Mouse (Mus musculus): ENCODE measurements at regions not wholly inside any gene's neighbourhood (a gene's known extent, or its start where the extent isn't known, plus 50 kb on each side); places are given as distances from the start of the nearest gene placed in this dataset.

GRCm38 (mm10) chr8:10713515-10714042 lies 294.7 kb downstream of the Irs2 start:
- no peak for DNase-seq (ENCODE audit: low read depth)

GRCm38 (mm10) chr8:10712118-10712689 lies 296.1 kb downstream of the Irs2 start:
- no peak for DNase-seq (ENCODE audit: low read depth)

- no peak for DNase-seq (ENCODE audit: low read depth)
Observed at GRCm38 (mm10) chr8:10711474-10711873, 296.8 kb downstream of the Irs2 start.

DNA sequence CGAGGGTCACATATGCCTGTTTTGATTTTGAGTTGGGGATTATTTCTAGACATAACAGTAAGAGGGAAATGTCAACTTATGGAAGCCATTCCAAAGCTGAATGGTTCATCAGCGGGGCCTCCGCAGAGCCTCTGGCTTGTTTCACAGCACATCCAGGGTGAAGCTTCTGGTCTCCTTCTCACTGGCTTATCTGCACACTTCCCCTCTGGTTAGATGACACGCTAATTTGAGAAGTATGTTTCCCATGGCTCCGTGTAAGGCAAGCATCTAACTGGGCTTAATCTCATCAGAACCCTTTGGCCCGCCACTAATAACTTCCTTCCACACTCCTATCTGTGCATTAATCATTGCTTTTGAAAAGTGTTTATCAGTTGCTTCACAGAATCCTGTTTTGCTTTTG lies 299.7 kb downstream of the Irs2 start:
- DNase-seq (ENCODE audit: low read depth), result no peak

DNA sequence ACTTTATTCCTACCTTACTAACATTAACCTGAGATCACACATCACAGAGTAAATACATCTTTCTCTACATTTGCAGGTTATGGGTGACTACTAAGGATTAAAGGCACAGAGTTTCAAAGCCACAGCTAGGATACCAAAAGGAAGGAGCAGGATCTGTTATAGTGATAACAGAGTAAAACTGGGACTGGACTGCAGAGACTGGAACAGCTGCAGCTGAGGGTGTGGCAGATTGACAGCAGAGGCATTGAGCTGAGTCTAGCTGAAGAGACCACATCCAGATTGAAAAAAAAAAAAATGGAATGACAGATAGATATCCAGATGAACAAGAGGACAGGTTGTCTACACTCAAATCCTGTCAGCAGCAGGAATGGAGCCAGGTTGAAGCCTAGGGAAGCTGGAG lies 301.1 kb downstream of the Irs2 start:
- DNase-seq (ENCODE audit: low read depth), result no peak

DNA sequence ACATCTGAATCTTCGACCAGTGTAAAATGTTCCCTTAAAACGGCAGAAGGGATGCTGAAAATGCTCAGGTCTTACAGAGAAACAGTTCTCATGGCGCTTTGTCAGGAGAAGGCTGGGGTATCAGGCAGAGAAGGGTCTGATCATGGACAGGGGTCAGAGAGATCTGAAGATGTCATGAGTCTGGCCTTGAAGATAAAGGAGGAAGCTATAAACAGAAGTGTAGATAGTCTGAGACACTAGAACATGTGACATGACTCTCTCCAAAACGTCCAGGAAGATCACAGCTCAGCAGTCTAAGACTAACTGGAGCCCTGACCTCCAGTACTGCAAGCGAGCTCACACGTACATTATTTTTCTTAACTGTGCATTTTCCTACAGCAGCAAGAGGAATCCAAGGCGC lies 302.3 kb downstream of the Irs2 start:
- no peak for DNase-seq (ENCODE audit: low read depth)

GRCm38 (mm10) chr8:10702755-10703154 lies 305.5 kb downstream of the Irs2 start:
- no peak for DNase-seq (ENCODE audit: low read depth)

DNA sequence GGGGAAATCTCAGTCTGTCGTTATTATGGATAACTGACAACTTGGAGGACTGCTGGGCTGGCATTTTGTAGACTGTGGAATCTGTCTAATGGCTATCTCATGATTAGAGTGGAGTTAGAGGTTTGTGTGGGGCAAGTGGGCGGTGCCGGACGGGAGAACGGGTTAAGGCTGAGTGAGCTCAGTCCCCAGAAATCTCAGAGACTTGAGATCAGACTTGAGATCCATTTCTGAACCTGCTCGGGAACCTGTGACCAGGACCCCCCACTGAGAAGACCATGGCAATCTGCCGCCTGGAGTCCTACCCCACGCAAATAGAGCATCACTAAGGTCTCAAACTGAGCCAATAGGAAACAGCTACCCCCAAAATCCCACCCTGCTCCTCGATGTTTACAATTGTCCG lies 306.0 kb downstream of the Irs2 start:
- DNase-seq (ENCODE audit: low read depth), result no peak

- DNase-seq (ENCODE audit: low read depth), result no peak
Observed at GRCm38 (mm10) chr8:10701648-10702061, 306.6 kb downstream of the Irs2 start.

DNA sequence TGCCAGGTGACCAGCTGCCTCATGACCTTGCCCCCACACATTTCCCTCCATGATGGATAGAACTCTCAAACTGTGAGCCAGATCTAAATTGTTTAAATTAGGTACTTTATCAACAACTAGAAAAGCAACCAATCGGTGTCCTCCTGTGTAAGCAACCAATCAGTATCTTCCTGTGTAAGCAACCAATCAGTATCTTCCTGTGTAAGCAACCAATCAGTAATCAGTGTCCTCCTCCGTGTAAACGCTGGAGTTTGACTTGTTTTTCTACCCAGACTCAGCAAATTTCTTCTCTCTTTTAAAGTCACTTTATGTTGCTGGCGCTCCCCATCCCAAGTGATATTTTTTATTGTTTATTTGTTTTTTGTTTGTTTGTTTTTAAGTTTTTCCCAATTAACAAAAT lies 307.0 kb downstream of the Irs2 start:
- DNase-seq (ENCODE audit: low read depth), result no peak

GRCm38 (mm10) chr8:10699669-10700068 lies 308.6 kb downstream of the Irs2 start:
- no peak for DNase-seq (ENCODE audit: low read depth)

DNA sequence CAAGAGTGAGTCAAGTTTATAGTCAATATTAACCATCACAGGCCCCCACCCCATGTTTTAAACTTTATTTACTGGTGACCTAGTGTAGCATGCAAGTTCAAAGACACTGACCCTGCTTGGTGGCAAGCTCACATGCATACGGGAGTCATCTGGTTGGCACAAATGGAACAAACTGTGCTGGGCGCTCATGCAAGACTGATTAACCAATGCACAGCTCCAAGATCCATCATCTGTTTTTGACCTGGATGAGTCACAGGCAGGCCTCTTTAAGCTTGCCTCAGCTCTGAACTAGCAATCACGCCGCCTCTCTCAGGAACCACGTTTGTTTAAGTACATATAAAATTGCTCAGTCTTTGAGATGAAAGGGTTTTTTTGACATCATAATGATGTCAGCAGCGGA lies 313.1 kb downstream of the Irs2 start:
- DNase-seq (ENCODE audit: low read depth), result no peak

GRCm38 (mm10) chr8:10690659-10691058 lies 317.6 kb downstream of the Irs2 start:
- DNase-seq (ENCODE audit: low read depth), result no peak

DNA sequence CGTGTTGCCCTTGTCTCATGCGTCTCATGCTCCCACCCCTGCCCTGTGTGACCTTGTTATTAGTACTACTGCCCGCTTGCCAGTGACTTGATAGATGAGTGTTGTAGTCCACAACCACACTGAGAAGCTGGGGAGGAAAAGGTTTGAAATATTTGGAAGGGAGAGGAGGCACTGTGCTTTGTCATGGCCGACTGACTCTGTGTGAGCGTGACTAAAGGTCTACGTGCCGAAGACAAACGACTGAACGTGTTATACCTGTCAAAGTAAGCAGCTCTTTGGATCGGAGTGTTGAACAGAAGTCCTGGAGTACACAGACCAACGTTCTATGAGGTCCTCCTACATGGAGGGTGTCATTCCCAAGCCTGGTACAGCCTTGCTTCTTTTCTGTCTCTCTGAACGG lies 318.4 kb downstream of the Irs2 start:
- DNase-seq (ENCODE audit: low read depth), result no peak

DNA sequence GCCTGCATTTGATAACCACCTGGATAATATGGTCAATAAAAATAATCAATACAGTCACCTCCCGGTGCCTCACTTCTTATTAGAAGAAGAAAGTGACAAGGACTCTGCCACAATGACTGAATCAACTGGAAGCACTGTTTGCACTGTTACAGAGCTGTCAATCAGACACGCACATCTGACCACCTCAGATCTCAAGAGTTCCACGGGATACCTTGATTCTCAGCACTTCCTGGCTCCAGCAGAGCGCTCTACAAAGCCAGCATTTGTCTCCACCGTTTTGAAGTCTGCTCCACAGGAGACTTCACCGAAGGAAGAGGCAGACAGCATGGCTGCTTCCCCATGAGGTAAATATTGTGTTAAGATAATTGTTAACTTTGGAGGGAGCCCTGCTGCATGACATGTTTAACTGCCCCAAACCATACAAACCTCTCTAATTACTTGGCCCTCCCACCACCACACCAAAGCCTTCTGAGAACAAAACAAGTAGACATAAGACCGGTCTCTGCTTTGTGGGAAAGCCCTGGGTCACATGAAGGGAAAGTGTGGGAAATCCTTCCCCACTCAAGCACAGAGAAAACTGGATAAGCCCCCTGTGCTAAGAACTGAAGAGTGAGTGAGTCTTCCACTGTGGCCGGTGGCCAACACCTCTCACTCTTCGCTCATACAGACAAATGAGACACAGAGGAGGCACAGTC lies 320.2 kb downstream of the Irs2 start:
- DNase-seq (ENCODE audit: low read depth), result no peak

All from 416B (cell line).